ENCODE assay signal across 8 mouse cellular contexts in genomic region chr8:95138341-95139050, GRCm38 (mm10). TPM values are rescaled to one million over a fixed set of nuclear protein-coding genes. Genes with fewer than 3 reads are reported as not detected.
A peak's percentile ranks its signal among the peaks of the same experiment; 100 is the strongest.
DNase-seq lines count a peak whose midpoint lies in the region; ATAC-seq and TF ChIP-seq lines count a peak whose summit lies in the region.

No protein-coding gene starts in this region.

- peaks cover 11% of the 10 kb centered on the region; the same call in 1 of the 2 replicates for H3K79me2 ChIP-seq in liver, adult 2 months (ENCODE audit: control insufficient read depth, insufficient read depth, low read length)

- peak overlapping the region; percentile 47 for H3K9ac ChIP-seq in liver, adult 2 months (ENCODE audit: low read depth, low read length)
- peak overlapping the region; percentile 56; the same call in 1 of the 2 replicates for H3K9ac ChIP-seq in embryonic facial prominence, embryonic 13.5 days
- H3K9ac ChIP-seq in intestine, embryonic 15.5 days: peak overlapping the region; percentile 3
- no peak overlapping the region for H3K9ac ChIP-seq in midbrain, embryonic 12.5 days (replicated peaks)

- H3K4me3 ChIP-seq in liver, adult 2 months (ENCODE audit: insufficient read depth, low read depth, low read length): peak overlapping the region; percentile 45
- peak overlapping the region; percentile 33 for H3K4me3 ChIP-seq in embryonic facial prominence, embryonic 13.5 days
- H3K4me3 ChIP-seq in intestine, embryonic 15.5 days (replicated peaks): peak overlapping the region; percentile 28
- H3K4me3 ChIP-seq in midbrain, embryonic 12.5 days: peak overlapping the region; percentile 24; the same call in 1 of the 2 replicates

- no peak for ATAC-seq in embryonic facial prominence, embryonic 13.5 days (ENCODE audit: insufficient number of reproducible peaks, insufficient read depth, low FRiP score, low TSS enrichment, low read depth)
- 0 out of 2 replicates have a peak, but pooled peaks have one; percentile 4 for ATAC-seq in intestine, embryonic 15.5 days
- no peak; the same call in 1 of the 2 replicates for ATAC-seq in midbrain, embryonic 12.5 days (ENCODE audit: low FRiP score, low read depth)

- no peaks in the 10 kb centered on the region for H3K36me3 ChIP-seq in liver, adult 2 months (ENCODE audit: control insufficient read depth, insufficient read depth, low read length)
- H3K36me3 ChIP-seq in embryonic facial prominence, embryonic 13.5 days: peaks cover 3% of the 10 kb centered on the region; the same call in 1 of the 2 replicates
- no peaks in the 10 kb centered on the region for H3K36me3 ChIP-seq in intestine, embryonic 15.5 days
- no peaks in the 10 kb centered on the region for H3K36me3 ChIP-seq in midbrain, embryonic 12.5 days

- TF ChIP-seq POLR2A in liver, adult 2 months (IDR thresholded peaks at IDR 0.05; ENCODE audit: extremely low read depth, insufficient read depth, low read length): no peak

- H3K27me3 ChIP-seq in liver, adult 2 months (ENCODE audit: control insufficient read depth, insufficient read depth, low read length): no peaks in the 10 kb centered on the region
- peaks cover 19% of the 10 kb centered on the region for H3K27me3 ChIP-seq in embryonic facial prominence, embryonic 13.5 days
- no peaks in the 10 kb centered on the region for H3K27me3 ChIP-seq in intestine, embryonic 15.5 days (replicated peaks)
- H3K27me3 ChIP-seq in midbrain, embryonic 12.5 days: peaks cover 63% of the 10 kb centered on the region

- H3K4me2 ChIP-seq in embryonic facial prominence, embryonic 13.5 days: peak overlapping the region; percentile 66
- peak overlapping the region; percentile 69 for H3K4me2 ChIP-seq in intestine, embryonic 15.5 days (replicated peaks)
- H3K4me2 ChIP-seq in midbrain, embryonic 12.5 days (replicated peaks): peak overlapping the region; percentile 51

- DNase-seq in liver, adult 2 months (ENCODE audit: extremely low read depth, low read depth, low spot score): peak; percentile 68
- DNase-seq in liver: no peak
- DNase-seq in thymus, postnatal 0 days (ENCODE audit: low spot score): no peak
- DNase-seq in left cerebral cortex, adult 11 months (ENCODE audit: low spot score): no peak
- no peak for DNase-seq in layer of hippocampus, adult 18-20 months (ENCODE audit: low spot score in 2 of 2)

- WGBS in liver, adult 2 months: 16% methylated on average over 6 of the region's 6 CpGs
- WGBS in embryonic facial prominence, embryonic 13.5 days: 18% methylated on average over 6 of the region's 6 CpGs
- WGBS in intestine, embryonic 15.5 days: 20% methylated on average over 6 of the region's 6 CpGs
- WGBS in midbrain, embryonic 12.5 days: 23% methylated on average over 6 of the region's 6 CpGs

- TF ChIP-seq CTCF in liver, adult 2 months (IDR thresholded peaks at IDR 0.05; ENCODE audit: low read depth, low read length): no peak

- peaks cover 31% of the 10 kb centered on the region for H3K4me1 ChIP-seq in liver, adult 2 months (ENCODE audit: control insufficient read depth, insufficient read depth, low read length)
- peaks cover 47% of the 10 kb centered on the region for H3K4me1 ChIP-seq in embryonic facial prominence, embryonic 13.5 days
- peaks cover 49% of the 10 kb centered on the region for H3K4me1 ChIP-seq in intestine, embryonic 15.5 days (replicated peaks)
- H3K4me1 ChIP-seq in midbrain, embryonic 12.5 days: peaks cover 41% of the 10 kb centered on the region

- H3K27ac ChIP-seq in liver, adult 2 months (replicated peaks; ENCODE audit: insufficient read depth, low read depth, low read length): peak overlapping the region; percentile 72
- peak overlapping the region; percentile 69 for H3K27ac ChIP-seq in embryonic facial prominence, embryonic 13.5 days
- H3K27ac ChIP-seq in intestine, embryonic 15.5 days: 0 out of 2 replicates have a peak overlapping the region, but pooled peaks have one; percentile 24
- H3K27ac ChIP-seq in midbrain, embryonic 12.5 days (replicated peaks): 0 out of 2 replicates have a peak overlapping the region, but pooled peaks have one; percentile 20

- H3K9me3 ChIP-seq in embryonic facial prominence, embryonic 13.5 days: no peaks in the 10 kb centered on the region
- H3K9me3 ChIP-seq in intestine, embryonic 15.5 days: no peaks in the 10 kb centered on the region
- H3K9me3 ChIP-seq in midbrain, embryonic 12.5 days: no peaks in the 10 kb centered on the region

RNA-seq across cellular contexts. Expression of gene Katnb1, which starts 57.5 kb away (rescaled TPM):
- total RNA-seq in liver, adult 2 months (2014; rRNA removed): 1.2 and 1.3 TPM in 2 replicates
- 2.5 and 3.2 TPM in 2 replicates for polyA plus RNA-seq in liver, adult 2 months (2012; rRNA removed)
- polyA plus RNA-seq in embryonic facial prominence, embryonic 13.5 days (2015; fragmentation: Nextera tagmentation; extraction: Ambion mirVana): 24.7 and 27.5 TPM in 2 replicates
- polyA plus RNA-seq in intestine, embryonic 15.5 days (2015; fragmentation: Nextera tagmentation; extraction: Ambion mirVana): 13.9 and 14.6 TPM in 2 replicates
- 35.6 and 40.8 TPM in 2 replicates for polyA plus RNA-seq in midbrain, embryonic 12.5 days (2016; fragmentation: Nextera tagmentation; extraction: Ambion mirVana)
- polyA plus RNA-seq in thymus, postnatal 0 days (2015; fragmentation: Nextera tagmentation; extraction: Ambion mirVana): 20.1 and 20.3 TPM in 2 replicates
- total RNA-seq in layer of hippocampus, adult 18-20 months (2021): 10 to 100 TPM; 45.1 to 46.3 TPM

Comparison
In these comparisons a context has a peak if more than half of its experiments do, and no peak if none do; other contexts are left out.
1. H3K27ac ChIP-seq: peak in every context shown above with its lines; median percentile 72 in liver, adult 2 months; 69 in embryonic facial prominence, embryonic 13.5 days; 24 in intestine, embryonic 15.5 days; 20 in midbrain, embryonic 12.5 days.